Mouse (Mus musculus) forebrain, embryonic 16.5 days (tissue): Measurements from ENCODE around the gene Tor2a. TPM values are rescaled to one million over a fixed set of nuclear protein-coding genes. Genes with fewer than 3 reads are reported as not detected.

Source experiments
- microRNA counts: library from miRNA; unstranded; fragments of <30 nt; microRNA quantifications from one replicate; lab custom pipeline; 2016
- microRNA-seq: library from miRNA; unstranded; fragments of <30 nt; microRNA quantifications from one replicate; pipeline ENCODE4, GENCODE M21; 2017
- polyA plus RNA-seq: library from polyadenylated mRNA; unstranded; fragments of >200 nt; fragmentation: Nextera tagmentation; extraction: Ambion mirVana; gene quantifications from 2 replicates; pipeline ENCODE4 v1.2.1, GENCODE M21; 2015

The Tor2a gene
- polyA plus RNA-seq, 1 experiment from 2014 or later = 65.4 TPM

MicroRNAs encoded within 50 kb of the gene (microRNA counts, 519-probe panel; counts per million panel counts)
- microRNA mmu-miR-2861 (lab: Ali Mortazavi, UCI) = 1,958 counts per million, percentile 27 among the panel's probes with 10 or more counts

Small RNAs within 50 kb of the gene (microRNA-seq; reads per million reads assigned to microRNA genes)
- not detected for gene Mir2861
- gene Mir3960 = not detected

Other genes starting within 250 kb of the Tor2a start
- 4.7 and 5.6 TPM in 2 replicates for gene Fam102a, start 221.9 kb upstream of the Tor2a start, polyA plus RNA-seq
- 136 and 141 TPM in 2 replicates for gene Dpm2, start 186.4 kb upstream of the Tor2a start, polyA plus RNA-seq
- 3.9 and 6.8 TPM in 2 replicates for gene Pip5kl1, start 182.4 kb upstream of the Tor2a start, polyA plus RNA-seq
- 0.42 and 0.60 TPM in 2 replicates for gene 9430097D07Rik, start 181.6 kb upstream of the Tor2a start, polyA plus RNA-seq
- gene St6galnac4, start 170.1 kb upstream of the Tor2a start, polyA plus RNA-seq = 27.4 and 29.6 TPM in 2 replicates
- 18.3 and 21.6 TPM in 2 replicates for gene St6galnac6, start 157.5 kb upstream of the Tor2a start, polyA plus RNA-seq
- gene Ak1, start 135.5 kb upstream of the Tor2a start, polyA plus RNA-seq = 83.8 and 91.2 TPM in 2 replicates
- 27.3 and 31.9 TPM in 2 replicates for gene Eng, start 110.6 kb upstream of the Tor2a start, polyA plus RNA-seq
- 21.5 and 23.7 TPM in 2 replicates for gene Fpgs, start 53.1 kb upstream of the Tor2a start, polyA plus RNA-seq
- gene Cdk9, start 44.2 kb upstream of the Tor2a start, polyA plus RNA-seq = 82.2 and 85.0 TPM in 2 replicates
- 41.9 and 43.0 TPM in 2 replicates for gene Sh2d3c, start 36.2 kb upstream of the Tor2a start, polyA plus RNA-seq
- 2.8 and 3.5 TPM in 2 replicates for gene 6330409D20Rik, start 16.2 kb upstream of the Tor2a start, polyA plus RNA-seq
- gene Ttc16, start 18.4 kb downstream of the Tor2a start, polyA plus RNA-seq = 0.41 and 0.62 TPM in 2 replicates
- gene Ptrh1, start 18.6 kb downstream of the Tor2a start, polyA plus RNA-seq = 5.4 and 6.9 TPM in 2 replicates
- 0.58 and 0.66 TPM in 2 replicates for gene Cfap157, start 27.2 kb downstream of the Tor2a start, polyA plus RNA-seq
- gene Stxbp1, start 90.0 kb downstream of the Tor2a start, polyA plus RNA-seq = 227 and 251 TPM in 2 replicates
- 36.4 and 41.1 TPM in 2 replicates for gene Fam129b, start 118.9 kb downstream of the Tor2a start, polyA plus RNA-seq
- gene Rpl12, start 204.3 kb downstream of the Tor2a start, polyA plus RNA-seq = 101 and 105 TPM in 2 replicates
- 18.1 and 21.9 TPM in 2 replicates for gene Lrsam1, start 204.4 kb downstream of the Tor2a start, polyA plus RNA-seq
- 23.9 and 24.0 TPM in 2 replicates for gene Slc2a8, start 224.8 kb downstream of the Tor2a start, polyA plus RNA-seq